Mouse (Mus musculus) MEL (cell line): ENCODE measurements around the gene Rassf3. TPM values are rescaled to one million over a fixed set of nuclear protein-coding genes. Genes with fewer than 3 reads are reported as not detected.

ENCODE experiments used
- DNase-seq: peaks from one replicate; pipeline ENCODE4 v3.0.0; 2011; ENCODE audit warnings: low read depth, low spot score
- H3K27ac ChIP-seq: 2 replicates; pipeline ENCODE4 v1.5.1; 2012; ENCODE audit warnings: low read depth, mild to moderate bottlenecking, control low read depth, low read length, moderate library complexity; ENCODE audit not compliant: control insufficient read depth
- H3K27me3 ChIP-seq, 2 experiments: fragments of 150-350 bp in 1 of 2; sonication (generic) in 1 of 2; 2 replicates each; pipeline ENCODE4 v1.6.1; 2012; ENCODE audit warnings: low read length in 2 of 2, mild to moderate bottlenecking in 2 of 2, improper control_type of control experiment in 1 of 2, moderate library complexity in 1 of 2; ENCODE audit not compliant: insufficient read depth in 2 of 2, control insufficient read depth in 1 of 2
- H3K36me3 ChIP-seq, 2 experiments: 2 replicates each; pipeline ENCODE4 v1.6.1; 2012 to 2014; ENCODE audit warnings: low read length in 2 of 2, improper control_type of control experiment in 1 of 2, inconsistent platforms in 1 of 2, mild to moderate bottlenecking in 1 of 2; ENCODE audit not compliant: insufficient read depth in 2 of 2, control insufficient read depth in 1 of 2
- H3K4me1 ChIP-seq, 2 experiments: fragments of 150-350 bp in 1 of 2; sonication (generic) in 1 of 2; 2 replicates each; pipeline ENCODE4 v1.6.1; 2012; ENCODE audit warnings: low read length in 2 of 2, improper control_type of control experiment in 1 of 2, mild to moderate bottlenecking in 1 of 2; ENCODE audit not compliant: insufficient read depth in 2 of 2, control insufficient read depth in 1 of 2
- H3K4me3 ChIP-seq, 2 experiments: fragments of 150-350 bp in 1 of 2; sonication (generic) in 1 of 2; 2 replicates each; pipeline ENCODE4 v1.5.1; 2012; ENCODE audit warnings: low read depth in 2 of 2, low read length in 2 of 2, mild to moderate bottlenecking in 2 of 2, moderate library complexity in 2 of 2, control low read depth in 1 of 2, improper control_type of control experiment in 1 of 2; ENCODE audit not compliant: control insufficient read depth in 1 of 2, insufficient read depth in 1 of 2
- H3K79me2 ChIP-seq: 2 replicates; pipeline ENCODE4 v1.6.1; 2012; ENCODE audit warnings: mild to moderate bottlenecking, low read length, moderate library complexity; ENCODE audit not compliant: control insufficient read depth, poor library complexity, insufficient read depth
- H3K9ac ChIP-seq: 2 replicates; pipeline ENCODE4 v1.6.1; 2012; ENCODE audit warnings: low read depth, mild to moderate bottlenecking, control low read depth, low read length, moderate library complexity; ENCODE audit not compliant: control insufficient read depth, poor library complexity, severe bottlenecking
- H3K9me3 ChIP-seq: fragments of 150-350 bp; sonication (generic); replicated peaks from 2 replicates; pipeline ENCODE4 v1.6.1; 2012; ENCODE audit warnings: mild to moderate bottlenecking, low read length, improper control_type of control experiment, moderate library complexity; ENCODE audit not compliant: insufficient read depth
- CTCF ChIP-seq, 3 experiments: IDR thresholded peaks in 2 of 3; conservative IDR thresholded peaks in 1 of 3; 2 replicates each; pipeline ENCODE4 v1.5.1; 2011 to 2012; ENCODE audit warnings: low read length in 3 of 3, low read depth in 2 of 3, mild to moderate bottlenecking in 2 of 3, improper control_type of control experiment in 1 of 3, inconsistent platforms in 1 of 3, mixed read lengths in 1 of 3, moderate library complexity in 1 of 3; ENCODE audit not compliant: control insufficient read depth in 1 of 3, insufficient read depth in 1 of 3, poor library complexity in 1 of 3, severe bottlenecking in 1 of 3
- KAT2A ChIP-seq: conservative IDR thresholded peaks from 2 replicates; pipeline ENCODE4 v1.6.1; 2012; ENCODE audit warnings: low read depth, low read length, improper control_type of control experiment, inconsistent platforms
- MXI1 ChIP-seq: IDR thresholded peaks from 2 replicates; pipeline ENCODE4 v1.6.1; 2011; ENCODE audit warnings: mild to moderate bottlenecking, low read depth, low read length, improper control_type of control experiment
- MYB ChIP-seq: IDR thresholded peaks from 2 replicates; pipeline ENCODE4 v1.6.1; 2011; ENCODE audit warnings: mild to moderate bottlenecking, low read depth, low read length, improper control_type of control experiment
- NRF1 ChIP-seq: IDR thresholded peaks from 2 replicates; pipeline ENCODE4 v1.6.1; 2014; ENCODE audit warnings: low read depth, mild to moderate bottlenecking, inconsistent platforms, low read length, improper control_type of control experiment, moderate library complexity; ENCODE audit not compliant: poor library complexity, insufficient read depth, severe bottlenecking
- RCOR1 ChIP-seq: IDR thresholded peaks from 2 replicates; pipeline ENCODE4 v1.6.1; 2012; ENCODE audit warnings: low read depth, mild to moderate bottlenecking, inconsistent platforms, low read length, improper control_type of control experiment
- SIN3A ChIP-seq: IDR thresholded peaks from 2 replicates; pipeline ENCODE4 v1.6.1; 2012; ENCODE audit warnings: low read length, improper control_type of control experiment, inconsistent platforms
- TBP ChIP-seq: IDR thresholded peaks from 2 replicates; pipeline ENCODE4 v1.8.0; 2011; ENCODE audit warnings: low read depth, low read length, improper control_type of control experiment
- USF1 ChIP-seq: IDR thresholded peaks from 2 replicates; pipeline ENCODE4 v1.6.1; 2014; ENCODE audit warnings: low read depth, mild to moderate bottlenecking, inconsistent platforms, low read length, improper control_type of control experiment, moderate library complexity
- ZC3H11A ChIP-seq: IDR thresholded peaks from 2 replicates; pipeline ENCODE4 v1.6.1; 2012; ENCODE audit warnings: low read depth, mild to moderate bottlenecking, inconsistent platforms, low read length, improper control_type of control experiment
- polyA plus RNA-seq, 2 experiments: library from polyadenylated mRNA; stranded (reverse) in 1 of 2; unstranded in 1 of 2; fragments of >175 nt in 1 of 2; fragments of >200 nt in 1 of 2; gene quantifications; 2 replicates each; pipeline versions ENCODE4 v1.2.1 to v1.2.4; 2012; ENCODE audit warnings: low replicate concordance in 2 of 2, low read depth in 1 of 2; ENCODE audit not compliant: insufficient read length in 2 of 2, insufficient read depth in 1 of 2, missing spikeins in 1 of 2
- total RNA-seq: library from RNA; depleted of rRNA; stranded (reverse); fragments of 300-350 nt; gene quantifications from 2 replicates; pipeline ENCODE4 v1.2.3, GENCODE M21; 2012

The Rassf3 gene
- total and polyA plus RNA-seq, 3 experiments, result 9.2 to 15.8 TPM; not detected in 1

DNA sequence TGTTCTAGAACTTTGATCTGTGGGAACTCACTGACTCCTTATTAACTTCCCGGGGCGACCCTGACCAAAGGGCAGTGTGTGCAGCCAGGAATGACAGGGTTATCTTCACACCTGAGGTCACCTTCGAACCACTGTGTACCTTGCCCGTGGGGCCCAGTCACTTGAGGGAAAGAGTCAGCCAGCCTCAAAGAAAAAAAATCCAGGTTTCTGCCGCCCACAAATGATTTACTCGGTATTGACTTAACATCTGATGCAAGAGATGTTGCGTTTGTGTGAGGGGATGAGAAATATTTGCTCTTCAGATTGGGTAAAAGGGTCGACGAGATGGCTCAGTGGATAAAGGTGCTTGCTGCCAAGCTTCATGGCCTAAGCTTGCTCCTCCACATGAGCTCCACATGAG lies 10.2 kb upstream of the Rassf3 start:
- H3K79me2 ChIP-seq, result no peaks in the 10 kb centered on the region
- H3K4me1 ChIP-seq, result peaks cover 0 to 9% of the 10 kb centered on the region in 2 experiments; a peak in 2 of 4 replicates
- no peak for DNase-seq
- no peak overlapping the region for H3K9ac ChIP-seq
- H3K9me3 ChIP-seq, result no peaks in the 10 kb centered on the region
- no peak overlapping the region for H3K27ac ChIP-seq
- H3K4me3 ChIP-seq, result no peak overlapping the region
- TF ChIP-seq MXI1, result no peak
- TF ChIP-seq ZC3H11A, result no peak
- no peak for TF ChIP-seq USF1
- no peak for TF ChIP-seq CTCF (IDR thresholded peaks at IDR 0.05 in 2 of 3, conservative IDR thresholded peaks at IDR 0.05 in 1 of 3; ENCODE audit: control insufficient read depth in 1 of 3, insufficient read depth in 1 of 3, low read depth in 2 of 3, low read length in 3 of 3, poor library complexity in 1 of 3, severe bottlenecking in 1 of 3)
- no peak for TF ChIP-seq MYB
- no peak for TF ChIP-seq SIN3A
- TF ChIP-seq TBP, result no peak
- no peaks in the 10 kb centered on the region for H3K27me3 ChIP-seq
- H3K36me3 ChIP-seq, result peaks cover 0 to 4% of the 10 kb centered on the region in 2 experiments; a peak in 1 of 4 replicates

DNA sequence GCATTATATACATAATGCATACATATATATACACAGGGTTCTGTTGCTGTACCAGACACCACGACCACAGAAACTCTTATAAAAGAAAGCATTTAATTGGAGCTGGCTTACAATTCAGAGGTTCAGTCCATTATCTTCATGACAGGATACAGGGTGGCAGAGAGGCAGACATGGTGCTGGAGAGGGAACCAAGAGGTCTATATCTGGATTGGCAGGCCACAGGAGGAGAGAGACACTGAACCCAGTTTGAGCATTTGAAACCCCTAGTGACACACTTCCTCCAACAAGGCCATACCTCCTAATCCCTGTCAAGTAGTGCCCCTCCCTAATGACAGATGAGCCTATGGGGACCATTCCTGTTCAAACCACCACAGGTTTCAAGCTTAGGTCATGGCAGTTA lies 7.2 kb upstream of the Rassf3 start:
- Histone ChIP-seq H3K9me3 (no peaks in the 10 kb centered on the region), H3K4me3 (no peak overlapping the region), H3K4me1 (peaks cover 0 to 9% of the 10 kb centered on the region in 2 experiments; a peak in 2 of 4 replicates), H3K9ac (no peak overlapping the region), H3K79me2 (no peaks in the 10 kb centered on the region), H3K27me3 (no peaks in the 10 kb centered on the region), H3K36me3 (peaks cover 0 to 4% of the 10 kb centered on the region in 2 experiments; a peak in 1 of 4 replicates), H3K27ac (no peak overlapping the region)
- peak; percentile 37 for DNase-seq
- no peak for TF ChIP-seq RCOR1
- TF ChIP-seq NRF1, result no peak
- no peak for TF ChIP-seq ZC3H11A

GRCm38 (mm10) chr10:121481141-121481540 lies 5.0 kb upstream of the Rassf3 start:
- no peak overlapping the region for H3K4me3 ChIP-seq
- no peak overlapping the region for H3K27ac ChIP-seq
- no peaks in the 10 kb centered on the region for H3K27me3 ChIP-seq
- H3K36me3 ChIP-seq, result peaks cover 0 to 4% of the 10 kb centered on the region in 2 experiments; a peak in 2 of 4 replicates
- DNase-seq, result no peak
- H3K9ac ChIP-seq, result no peak overlapping the region
- TF ChIP-seq KAT2A, result no peak
- TF ChIP-seq, all 39 proteins: peak for 0
- Histone ChIP-seq H3K79me2 (peaks cover 1% of the 10 kb centered on the region; the same call in 1 of the 2 replicates), H3K9me3 (no peaks in the 10 kb centered on the region), H3K4me1 (peaks cover 0 to 11% of the 10 kb centered on the region in 2 experiments; a peak in 2 of 4 replicates)
